Mouse (Mus musculus): ENCODE measurements at regions not wholly inside any gene's neighbourhood (a gene's known extent, or its start where the extent isn't known, plus 50 kb on each side); places are given as distances from the start of the nearest gene placed in this dataset.

DNA sequence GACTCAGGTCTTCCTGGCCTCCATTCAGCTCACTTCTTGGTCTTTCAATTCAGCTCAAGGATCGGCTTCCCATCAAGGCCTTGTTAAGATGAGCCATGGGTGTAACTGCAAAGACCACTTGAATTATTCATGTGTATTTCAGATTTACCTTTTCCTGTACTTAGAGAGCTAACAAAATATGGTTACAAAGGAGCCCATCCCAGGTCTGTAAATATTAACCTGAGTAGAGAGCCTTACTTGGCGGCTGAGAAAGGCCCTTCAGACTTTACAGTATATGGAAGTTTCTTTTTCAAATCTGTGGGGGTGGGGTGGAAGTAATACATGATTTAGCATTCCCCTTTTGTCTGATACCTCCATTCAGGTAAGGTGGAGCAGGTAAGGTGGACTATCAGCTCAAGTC, 735.7 kb downstream of the 1700064H15Rik start:
- Histone ChIP-seq H3K9ac (no peak overlapping the region), H3K27ac (no peak overlapping the region), H3K9me3 (no peaks in the 10 kb centered on the region), H3K27me3 (no peaks in the 10 kb centered on the region), H3K4me2 (no peak overlapping the region), H3K4me3 (no peak overlapping the region), H3K4me1 (no peaks in the 10 kb centered on the region), H3K36me3 (no peaks in the 10 kb centered on the region)
- 88% methylated on average over 2 of the region's 2 CpGs for WGBS
- no peak for ATAC-seq (ENCODE audit: insufficient number of reproducible peaks, insufficient read depth, low FRiP score, low TSS enrichment, low read depth)

DNA sequence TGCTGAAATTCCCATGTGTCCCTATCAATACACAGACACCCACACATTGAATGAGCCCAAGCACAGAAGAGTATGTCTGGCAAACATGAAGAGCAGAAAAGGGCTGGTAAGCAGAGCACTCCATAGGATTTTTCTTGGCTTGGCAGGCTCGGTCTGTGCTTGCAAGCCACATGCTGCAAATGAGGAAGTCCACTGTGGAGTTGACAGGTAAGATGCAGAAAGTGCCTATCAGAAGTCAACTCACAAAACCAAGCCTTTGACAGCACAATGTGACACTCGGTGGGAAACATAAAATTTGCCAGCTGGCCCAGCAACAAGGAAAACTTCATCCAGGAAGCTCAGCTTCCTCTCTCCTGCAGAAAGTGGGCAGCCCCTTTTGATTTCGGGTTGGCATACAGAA, 722.7 kb downstream of the 1700064H15Rik start:
- WGBS, result 64% methylated on average over 3 of the region's 3 CpGs
- Histone ChIP-seq H3K36me3 (no peaks in the 10 kb centered on the region), H3K4me3 (no peak overlapping the region), H3K27ac (no peak overlapping the region), H3K4me2 (no peak overlapping the region), H3K9me3 (no peaks in the 10 kb centered on the region), H3K4me1 (no peaks in the 10 kb centered on the region), H3K27me3 (no peaks in the 10 kb centered on the region), H3K9ac (no peak overlapping the region)
- no peak for ATAC-seq (ENCODE audit: insufficient number of reproducible peaks, insufficient read depth, low FRiP score, low TSS enrichment, low read depth)

DNA sequence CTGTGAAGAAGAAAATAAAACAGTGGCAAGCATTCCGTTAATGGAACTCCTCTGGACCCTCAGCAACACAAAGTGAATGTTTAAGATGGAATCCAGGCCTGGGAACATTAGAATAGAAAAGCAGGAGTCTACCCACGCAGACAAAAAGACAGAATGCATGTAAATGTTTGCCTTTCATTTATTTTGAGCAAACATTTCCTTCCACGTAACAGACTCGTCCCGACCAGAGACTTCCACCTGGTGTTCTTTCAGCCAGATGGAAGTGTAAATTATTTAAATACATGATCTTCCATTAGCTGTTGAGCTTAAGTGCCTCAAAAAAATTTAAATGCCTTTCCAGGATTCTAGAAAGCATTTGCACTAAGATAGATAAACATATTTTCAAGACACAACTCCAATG, 722.3 kb downstream of the 1700064H15Rik start:
- no peaks in the 10 kb centered on the region for H3K36me3 ChIP-seq
- H3K9ac ChIP-seq, result no peak overlapping the region
- H3K4me3 ChIP-seq, result no peak overlapping the region
- WGBS, result 69% methylated on average over 5 of the region's 5 CpGs
- H3K4me2 ChIP-seq, result no peak overlapping the region
- H3K27ac ChIP-seq, result no peak overlapping the region
- H3K4me1 ChIP-seq, result no peaks in the 10 kb centered on the region
- ATAC-seq (ENCODE audit: insufficient number of reproducible peaks, insufficient read depth, low FRiP score, low TSS enrichment, low read depth), result no peak
- H3K27me3 ChIP-seq, result no peaks in the 10 kb centered on the region
- H3K9me3 ChIP-seq, result no peaks in the 10 kb centered on the region

DNA sequence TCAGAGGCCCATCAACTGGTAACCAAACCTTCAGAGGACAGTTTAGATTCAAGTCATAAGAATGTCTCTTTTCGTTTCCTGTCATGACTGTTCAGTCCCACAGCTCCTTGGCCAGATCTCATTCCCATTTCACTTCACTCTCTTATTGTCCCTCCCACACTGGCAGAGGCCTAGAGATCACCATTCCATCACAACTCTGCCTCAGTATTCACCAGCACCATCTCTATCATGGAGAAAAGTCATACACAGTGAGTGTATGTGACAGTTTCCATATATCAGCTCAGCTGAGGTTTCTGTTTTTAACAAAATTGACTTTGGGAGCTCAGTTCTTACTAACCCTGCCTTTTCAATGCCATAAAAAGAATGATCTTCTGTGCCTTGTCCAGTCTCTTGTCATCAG, 719.7 kb downstream of the 1700064H15Rik start:
- 85% methylated on average over 1 of the region's 1 CpGs for WGBS
- no peaks in the 10 kb centered on the region for H3K9me3 ChIP-seq
- H3K36me3 ChIP-seq, result no peaks in the 10 kb centered on the region
- H3K27ac ChIP-seq, result no peak overlapping the region
- H3K9ac ChIP-seq, result no peak overlapping the region
- H3K4me2 ChIP-seq, result no peak overlapping the region
- no peak for ATAC-seq (ENCODE audit: insufficient number of reproducible peaks, insufficient read depth, low FRiP score, low TSS enrichment, low read depth)
- no peaks in the 10 kb centered on the region for H3K4me1 ChIP-seq
- no peak overlapping the region for H3K4me3 ChIP-seq
- no peaks in the 10 kb centered on the region for H3K27me3 ChIP-seq

DNA sequence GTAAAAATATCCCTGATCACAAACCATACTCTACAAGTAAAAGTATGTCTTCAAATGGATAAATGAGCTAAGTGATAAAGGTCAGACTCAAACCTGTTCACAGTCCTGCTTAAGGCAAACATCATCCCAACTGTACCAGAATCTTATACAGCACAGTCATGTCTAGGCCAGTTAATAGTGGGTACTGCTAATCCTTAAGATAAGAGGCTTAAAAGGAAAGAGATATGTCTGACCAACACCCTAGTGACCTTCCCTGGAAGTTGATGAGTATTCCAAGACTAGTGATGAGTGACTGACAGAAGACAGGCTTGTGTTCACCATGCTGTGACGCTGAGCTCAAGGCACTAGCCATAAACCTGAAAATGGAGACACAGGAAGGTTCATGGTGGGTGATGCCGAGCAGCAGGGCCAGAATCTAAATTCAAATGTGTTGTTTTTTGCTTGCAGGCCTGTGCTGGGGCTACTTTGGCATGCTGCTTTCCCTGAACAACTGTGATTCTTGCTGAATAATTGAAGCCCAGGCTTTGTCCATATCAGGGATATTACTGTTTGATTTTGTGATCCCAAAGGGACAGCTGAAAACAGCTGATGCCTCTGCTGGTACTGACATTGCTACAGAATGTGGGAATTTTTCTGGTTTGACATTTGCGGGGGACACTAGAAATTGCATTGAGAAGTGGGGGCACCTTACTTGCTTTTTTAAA, 699.9 kb downstream of the 1700064H15Rik start:
- no peaks in the 10 kb centered on the region for H3K36me3 ChIP-seq
- no peaks in the 10 kb centered on the region for H3K27me3 ChIP-seq
- H3K4me1 ChIP-seq, result no peaks in the 10 kb centered on the region
- no peaks in the 10 kb centered on the region for H3K9me3 ChIP-seq
- no peak overlapping the region for H3K4me2 ChIP-seq
- no peak overlapping the region for H3K4me3 ChIP-seq
- ATAC-seq (ENCODE audit: insufficient number of reproducible peaks, insufficient read depth, low FRiP score, low TSS enrichment, low read depth), result no peak
- H3K9ac ChIP-seq, result no peak overlapping the region
- WGBS, result 82% methylated on average over 3 of the region's 3 CpGs
- no peak overlapping the region for H3K27ac ChIP-seq

DNA sequence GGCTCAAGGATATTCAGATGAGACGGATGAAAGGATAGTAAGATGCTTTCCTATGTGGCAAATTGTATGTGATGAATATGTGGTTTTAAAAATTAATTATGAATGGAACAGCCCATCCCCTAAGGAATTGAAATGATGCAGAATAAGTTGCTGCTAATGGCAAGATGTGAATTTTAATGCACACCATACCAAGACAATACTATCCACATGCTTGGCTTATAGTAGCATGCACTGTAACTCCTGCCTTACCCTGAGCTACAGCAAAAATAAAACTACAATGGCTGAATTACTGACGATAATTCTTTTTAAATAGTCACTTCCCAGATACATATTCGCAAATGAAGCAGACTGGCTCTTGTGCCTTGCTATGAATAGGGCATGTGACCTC, 699.4 kb downstream of the 1700064H15Rik start:
- Histone ChIP-seq H3K27me3 (no peaks in the 10 kb centered on the region), H3K9me3 (no peaks in the 10 kb centered on the region), H3K36me3 (no peaks in the 10 kb centered on the region), H3K4me3 (no peak overlapping the region), H3K27ac (no peak overlapping the region), H3K4me1 (no peaks in the 10 kb centered on the region), H3K4me2 (no peak overlapping the region), H3K9ac (no peak overlapping the region)
- WGBS, result 86% methylated on average over 3 of the region's 3 CpGs
- no peak for ATAC-seq (ENCODE audit: insufficient number of reproducible peaks, insufficient read depth, low FRiP score, low TSS enrichment, low read depth)

DNA sequence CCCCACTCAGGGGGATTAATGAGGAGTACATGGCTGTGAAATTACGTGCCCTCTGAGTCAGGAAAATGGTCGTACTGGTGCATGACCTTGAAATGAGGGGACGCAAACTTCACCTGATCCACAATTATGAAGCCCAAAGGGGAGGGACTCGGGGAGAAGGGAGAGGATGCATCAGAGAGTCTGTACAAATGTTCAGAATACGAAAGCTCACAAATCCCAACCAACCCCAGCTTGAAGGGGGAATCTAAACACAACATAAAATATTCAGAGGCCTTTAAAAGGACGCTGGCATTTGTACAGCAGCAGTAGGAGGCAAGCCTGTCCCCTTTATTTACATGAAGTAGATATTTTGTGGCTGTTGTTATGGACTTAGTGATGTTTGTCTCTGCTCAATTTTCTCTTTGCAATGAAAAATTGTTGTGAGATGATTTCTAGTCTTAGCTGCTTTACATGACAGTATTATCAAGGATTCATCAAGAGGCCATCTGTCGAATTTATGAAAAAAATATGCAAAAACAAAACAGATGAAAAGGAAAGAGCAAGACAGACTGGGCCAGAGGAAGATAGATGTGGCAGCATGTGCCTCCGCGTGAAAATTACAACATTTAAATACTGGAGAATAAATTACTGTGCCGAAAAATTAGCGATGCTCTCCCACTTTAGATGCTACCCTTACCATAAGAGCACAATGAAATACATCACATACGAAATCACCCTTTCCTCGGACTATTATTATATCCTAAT, 695.3 kb downstream of the 1700064H15Rik start:
- no peaks in the 10 kb centered on the region for H3K27me3 ChIP-seq
- 73% methylated on average over 13 of the region's 13 CpGs for WGBS
- H3K4me1 ChIP-seq, result no peaks in the 10 kb centered on the region
- no peak for ATAC-seq (ENCODE audit: insufficient number of reproducible peaks, insufficient read depth, low FRiP score, low TSS enrichment, low read depth)
- no peak overlapping the region for H3K4me2 ChIP-seq
- no peak overlapping the region for H3K9ac ChIP-seq
- H3K4me3 ChIP-seq, result no peak overlapping the region
- no peak overlapping the region for H3K27ac ChIP-seq
- no peaks in the 10 kb centered on the region for H3K9me3 ChIP-seq
- H3K36me3 ChIP-seq, result no peaks in the 10 kb centered on the region

DNA sequence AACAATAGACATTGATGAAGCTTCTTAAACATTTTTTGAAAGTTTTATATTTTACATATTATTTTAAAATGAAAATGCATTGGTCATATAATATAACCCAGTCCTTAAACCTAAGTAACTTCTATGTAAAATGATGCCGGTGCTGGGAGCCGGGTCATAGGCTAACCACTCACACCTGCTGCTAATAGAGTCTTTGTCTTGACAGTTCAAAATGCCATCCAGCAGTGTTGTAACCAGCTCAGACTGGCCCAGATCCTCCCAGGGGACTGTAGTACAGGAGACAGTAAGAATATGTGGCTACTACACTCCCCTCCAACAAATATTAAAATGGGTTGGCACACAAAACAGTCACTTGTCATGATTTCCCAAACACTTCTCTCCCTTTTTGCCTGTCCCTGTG, 693.6 kb downstream of the 1700064H15Rik start:
- H3K4me1 ChIP-seq, result no peaks in the 10 kb centered on the region
- no peak overlapping the region for H3K4me2 ChIP-seq
- H3K27me3 ChIP-seq, result no peaks in the 10 kb centered on the region
- H3K4me3 ChIP-seq, result no peak overlapping the region
- 30% methylated on average over 2 of the region's 2 CpGs for whole genome bisulfite sequencing
- H3K27ac ChIP-seq, result no peak overlapping the region
- no peak overlapping the region for H3K9ac ChIP-seq
- H3K9me3 ChIP-seq, result no peaks in the 10 kb centered on the region
- no peak for ATAC-seq (ENCODE audit: insufficient number of reproducible peaks, insufficient read depth, low FRiP score, low TSS enrichment, low read depth)
- no peaks in the 10 kb centered on the region for H3K36me3 ChIP-seq

DNA sequence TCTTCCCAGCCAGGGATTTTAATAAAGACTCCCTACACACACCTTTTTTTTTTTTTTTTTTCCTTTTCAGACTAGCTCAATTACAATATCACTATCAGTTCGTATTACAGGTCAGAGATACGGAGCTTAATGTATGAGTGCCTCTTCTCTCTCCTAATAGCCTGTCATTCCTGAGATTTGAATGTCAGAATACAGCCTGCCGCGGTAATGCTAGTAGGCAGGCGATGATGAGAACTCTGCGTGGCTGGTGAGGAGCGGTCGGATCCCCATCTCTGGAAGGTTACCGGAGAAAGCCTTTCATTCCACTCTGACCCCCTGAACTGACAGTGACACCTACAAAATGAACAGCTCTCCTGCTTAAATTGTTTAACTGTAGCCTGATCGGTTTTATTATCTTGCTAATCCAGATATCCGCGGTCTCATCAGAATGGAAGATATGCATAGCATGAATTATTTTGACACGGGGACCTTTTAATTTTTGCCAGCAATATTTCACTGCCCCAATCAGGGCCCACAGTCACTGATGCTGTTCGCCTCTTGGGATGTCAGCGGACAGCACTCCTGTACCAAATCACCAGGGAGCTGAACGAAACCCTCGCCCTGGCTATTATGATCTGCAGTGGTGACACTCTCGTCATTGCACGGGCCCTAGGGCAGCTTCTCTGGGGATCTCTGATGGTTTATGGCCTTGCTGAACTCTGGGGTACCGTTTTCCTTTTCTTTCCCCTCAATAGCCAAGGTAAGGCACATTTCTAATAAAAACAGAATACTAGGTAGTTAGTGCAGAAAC, 690.9 kb downstream of the 1700064H15Rik start:
- ATAC-seq (ENCODE audit: insufficient number of reproducible peaks, insufficient read depth, low FRiP score, low TSS enrichment, low read depth), result no peak
- H3K27me3 ChIP-seq, result no peaks in the 10 kb centered on the region
- no peak overlapping the region for H3K9ac ChIP-seq
- peaks cover 3% of the 10 kb centered on the region; the same call in 1 of the 2 replicates for H3K4me1 ChIP-seq
- H3K27ac ChIP-seq, result no peak overlapping the region
- no peak overlapping the region for H3K4me2 ChIP-seq
- no peaks in the 10 kb centered on the region for H3K36me3 ChIP-seq
- H3K4me3 ChIP-seq, result no peak overlapping the region
- 82% methylated on average over 20 of the region's 20 CpGs for WGBS
- H3K9me3 ChIP-seq, result no peaks in the 10 kb centered on the region

DNA sequence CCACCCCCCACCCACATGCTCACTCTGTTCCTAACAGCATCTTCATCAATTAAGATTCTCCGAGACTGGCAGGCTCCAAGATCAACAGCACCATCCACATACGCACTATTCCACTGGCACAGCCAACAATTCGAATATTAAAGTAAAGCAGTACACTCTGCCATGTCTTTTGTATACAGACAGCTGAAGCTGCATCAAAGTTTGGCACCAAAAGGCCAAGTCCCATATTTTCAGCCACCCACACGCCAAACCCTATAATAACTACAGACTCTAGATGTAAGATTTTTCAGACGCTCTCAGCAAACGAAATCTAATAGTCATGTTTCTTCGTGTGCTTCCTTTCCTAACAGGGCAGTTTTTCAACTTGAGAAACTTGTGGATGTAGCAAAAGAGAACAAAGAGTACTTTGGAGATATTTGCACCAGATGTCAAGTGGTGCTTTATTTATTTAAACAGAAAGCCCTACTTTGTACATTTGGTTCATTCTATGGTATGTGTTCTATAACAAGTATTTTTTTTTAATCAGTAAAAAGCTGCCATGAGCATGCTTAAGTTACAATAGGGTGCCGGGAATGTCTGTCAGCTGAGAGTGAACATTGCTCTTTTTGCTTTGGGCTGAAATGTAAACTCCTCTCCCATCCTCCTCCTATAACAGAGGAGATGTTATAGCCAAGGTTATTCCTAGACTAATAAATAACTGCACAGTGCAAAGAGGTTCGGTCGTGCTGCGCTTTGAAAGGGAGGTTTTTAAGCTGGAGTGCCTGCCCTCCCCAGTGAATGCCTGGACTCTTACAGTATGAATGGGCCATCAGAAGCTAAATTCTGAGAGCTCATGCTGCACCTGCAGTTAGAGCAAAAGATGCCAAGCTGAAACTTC, 686.9 kb downstream of the 1700064H15Rik start:
- H3K4me3 ChIP-seq, result no peak overlapping the region
- WGBS, result 65% methylated on average over 11 of the region's 11 CpGs
- ATAC-seq (ENCODE audit: insufficient number of reproducible peaks, insufficient read depth, low FRiP score, low TSS enrichment, low read depth), result no peak
- H3K4me1 ChIP-seq, result peaks cover 3% of the 10 kb centered on the region; the same call in 1 of the 2 replicates
- H3K9me3 ChIP-seq, result no peaks in the 10 kb centered on the region
- H3K27me3 ChIP-seq, result no peaks in the 10 kb centered on the region
- no peaks in the 10 kb centered on the region for H3K36me3 ChIP-seq
- no peak overlapping the region for H3K4me2 ChIP-seq
- no peak overlapping the region for H3K27ac ChIP-seq
- H3K9ac ChIP-seq, result no peak overlapping the region

DNA sequence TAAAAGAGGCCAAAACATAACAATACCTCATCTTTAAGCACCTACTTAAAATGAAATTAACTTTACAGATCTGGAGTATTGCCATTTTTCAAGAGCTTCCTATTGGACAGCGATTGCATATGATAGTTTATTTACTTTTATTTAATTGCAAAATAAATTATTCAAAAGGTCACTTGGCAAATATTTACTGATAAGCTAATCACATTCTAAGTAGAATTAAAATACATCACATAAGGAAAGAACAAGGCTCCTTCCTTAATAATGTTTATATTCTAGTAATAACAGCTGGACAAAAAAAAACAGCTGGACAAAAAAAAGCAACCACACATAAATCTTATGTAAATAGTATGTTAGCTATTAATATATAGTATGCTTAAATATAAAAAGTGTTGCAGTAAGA, 668.1 kb downstream of the 1700064H15Rik start:
- WGBS, result 82% methylated on average over 1 of the region's 1 CpGs
- no peak overlapping the region for H3K9ac ChIP-seq
- ATAC-seq (ENCODE audit: insufficient number of reproducible peaks, insufficient read depth, low FRiP score, low TSS enrichment, low read depth), result no peak
- H3K4me1 ChIP-seq, result no peaks in the 10 kb centered on the region
- no peak overlapping the region for H3K27ac ChIP-seq
- H3K4me3 ChIP-seq, result no peak overlapping the region
- no peaks in the 10 kb centered on the region for H3K27me3 ChIP-seq
- no peak overlapping the region for H3K4me2 ChIP-seq
- no peaks in the 10 kb centered on the region for H3K9me3 ChIP-seq
- H3K36me3 ChIP-seq, result no peaks in the 10 kb centered on the region
